Mouse (Mus musculus): Measurements from ENCODE around the gene Ttc27. TPM values are rescaled to one million over a fixed set of nuclear protein-coding genes. Genes with fewer than 3 reads are reported as not detected.

Gene Ttc27
- total and polyA plus RNA-seq, 3 experiments = 55.2 to 59.9 TPM; not detected in 1

DNA sequence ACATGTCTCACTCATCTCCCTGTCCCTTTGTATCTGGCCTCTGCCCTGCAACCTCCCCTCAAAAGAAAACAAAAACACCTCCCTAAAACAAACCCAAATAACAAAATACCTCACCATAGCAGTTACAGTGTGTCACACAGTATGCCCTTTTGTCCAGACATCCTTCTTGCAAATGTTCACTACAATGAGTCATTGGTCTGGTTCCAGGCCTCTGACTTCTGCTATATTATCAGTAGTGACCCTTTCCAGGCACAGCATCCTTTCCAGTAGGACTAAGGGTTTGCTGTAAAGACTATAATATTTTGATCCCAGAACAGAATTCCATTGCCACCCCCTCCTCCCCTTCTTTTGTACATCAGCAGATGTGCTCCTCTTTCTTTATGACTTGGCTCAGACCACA lies 64.4 kb downstream of the Ttc27 start:
- H3K27me3 ChIP-seq (ENCODE audit: control insufficient read depth in 1 of 2, insufficient read depth in 2 of 2, low read length in 2 of 2) = no peaks in the 10 kb centered on the region
- TF ChIP-seq ELF1 (IDR thresholded peaks at IDR 0.05; ENCODE audit: low read depth, low read length) = no peak
- TF ChIP-seq TCF12 (IDR thresholded peaks at IDR 0.05; ENCODE audit: low read depth, low read length) = no peak
- no peak for TF ChIP-seq ZNF384 (IDR thresholded peaks at IDR 0.05; ENCODE audit: low read depth, low read length)
- no peak for TF ChIP-seq POLR2AphosphoS5 (IDR thresholded peaks at IDR 0.05; ENCODE audit: borderline replicate concordance, low read depth, low read length)
- no peak for TF ChIP-seq KAT2A (conservative IDR thresholded peaks at IDR 0.05; ENCODE audit: low read depth, low read length)
- no peak for TF ChIP-seq MAX (IDR thresholded peaks at IDR 0.05; ENCODE audit: low read length)
- no peak for TF ChIP-seq EP300 (IDR thresholded peaks at IDR 0.05; ENCODE audit: low read depth in 1 of 2, low read length in 2 of 2)
- TF ChIP-seq JUND (IDR thresholded peaks at IDR 0.05; ENCODE audit: low read depth, low read length) = no peak
- no peak for TF ChIP-seq MYB (IDR thresholded peaks at IDR 0.05; ENCODE audit: low read depth, low read length)
- TF ChIP-seq HCFC1 (IDR thresholded peaks at IDR 0.05; ENCODE audit: low read depth, low read length) = no peak
- no peak for TF ChIP-seq TAL1 (IDR thresholded peaks at IDR 0.05; ENCODE audit: low read length)
- TF ChIP-seq SIN3A (IDR thresholded peaks at IDR 0.05; ENCODE audit: low read length) = no peak
- TF ChIP-seq UBTF (IDR thresholded peaks at IDR 0.05; ENCODE audit: borderline replicate concordance, insufficient read depth, low read depth, low read length) = no peak
- TF ChIP-seq MAFK (IDR thresholded peaks at IDR 0.05; ENCODE audit: borderline replicate concordance, low read depth, low read length) = no peak
- no peak for TF ChIP-seq NELFE (IDR thresholded peaks at IDR 0.05; ENCODE audit: low read depth, low read length)
- TF ChIP-seq GABPA (IDR thresholded peaks at IDR 0.05; ENCODE audit: low read depth, low read length) = no peak
- no peak for TF ChIP-seq ZMIZ1 (IDR thresholded peaks at IDR 0.05; ENCODE audit: low read depth, low read length)
- TF ChIP-seq GATA1 (IDR thresholded peaks at IDR 0.05; ENCODE audit: low read depth, low read length) = no peak
- no peak for TF ChIP-seq ZC3H11A (IDR thresholded peaks at IDR 0.05; ENCODE audit: low read depth, low read length)
- TF ChIP-seq MAZ (IDR thresholded peaks at IDR 0.05; ENCODE audit: low read depth, low read length) = no peak
- H3K9me3 ChIP-seq (replicated peaks; ENCODE audit: insufficient read depth, low read length) = no peaks in the 10 kb centered on the region
- no peak for DNase-seq (ENCODE audit: low read depth, low spot score)
- peaks cover 10 to 15% of the 10 kb centered on the region in 2 experiments for H3K4me1 ChIP-seq (ENCODE audit: control insufficient read depth in 1 of 2, insufficient read depth in 2 of 2, low read length in 2 of 2)
- no peak overlapping the region for H3K4me3 ChIP-seq (ENCODE audit: control insufficient read depth in 1 of 2, insufficient read depth in 1 of 2, low read depth in 2 of 2, low read length in 2 of 2)
- H3K79me2 ChIP-seq (ENCODE audit: control insufficient read depth, insufficient read depth, low read length, poor library complexity) = no peaks in the 10 kb centered on the region
- no peak overlapping the region for H3K9ac ChIP-seq (ENCODE audit: control insufficient read depth, low read depth, low read length, poor library complexity, severe bottlenecking)
- H3K27ac ChIP-seq (ENCODE audit: control insufficient read depth, low read depth, low read length) = no peak overlapping the region
- peaks cover 3 to 11% of the 10 kb centered on the region in 2 experiments; a peak in 3 of 4 replicates for H3K36me3 ChIP-seq (ENCODE audit: control insufficient read depth in 1 of 2, insufficient read depth in 2 of 2, low read length in 2 of 2)

DNA sequence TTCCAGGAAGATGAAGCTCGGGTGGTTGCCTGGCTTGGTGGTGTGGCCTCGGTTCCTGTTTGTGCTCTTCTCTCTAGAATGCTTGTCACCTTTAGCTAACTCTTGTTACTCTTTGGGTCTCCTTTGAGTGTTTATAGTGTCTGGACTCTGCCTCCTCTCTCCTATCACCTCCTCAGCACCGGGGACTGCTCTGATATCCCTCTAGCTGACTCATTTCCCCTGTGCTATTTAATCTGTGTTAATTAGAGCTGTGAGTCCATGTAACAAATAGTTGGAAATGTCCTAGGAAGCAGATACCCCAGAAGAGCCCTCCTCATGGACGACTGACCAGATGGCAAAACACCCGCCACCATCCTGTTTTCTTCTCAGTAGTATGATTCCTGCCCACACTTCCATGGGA lies 68.1 kb downstream of the Ttc27 start:
- Histone ChIP-seq H3K36me3 (ENCODE audit: control insufficient read depth in 1 of 2, insufficient read depth in 2 of 2, low read length in 2 of 2) (peaks cover 1 to 11% of the 10 kb centered on the region in 2 experiments; a peak in 3 of 4 replicates), H3K27ac (ENCODE audit: control insufficient read depth, low read depth, low read length) (peak overlapping the region; percentile 48), H3K9me3 (replicated peaks; ENCODE audit: insufficient read depth, low read length) (no peaks in the 10 kb centered on the region), H3K27me3 (ENCODE audit: control insufficient read depth in 1 of 2, insufficient read depth in 2 of 2, low read length in 2 of 2) (no peaks in the 10 kb centered on the region), H3K4me3 (ENCODE audit: control insufficient read depth in 1 of 2, insufficient read depth in 1 of 2, low read depth in 2 of 2, low read length in 2 of 2) (peak overlapping the region in 1 of 2 experiments; percentile 0; a peak in 1 of 4 replicates), H3K9ac (ENCODE audit: control insufficient read depth, low read depth, low read length, poor library complexity, severe bottlenecking) (no peak overlapping the region), H3K79me2 (ENCODE audit: control insufficient read depth, insufficient read depth, low read length, poor library complexity) (no peaks in the 10 kb centered on the region), H3K4me1 (ENCODE audit: control insufficient read depth in 1 of 2, insufficient read depth in 2 of 2, low read length in 2 of 2) (peaks cover 10 to 15% of the 10 kb centered on the region in 2 experiments)
- peak; percentile 70 for DNase-seq (ENCODE audit: low read depth, low spot score)
- TF ChIP-seq TAL1 (IDR thresholded peaks at IDR 0.05; ENCODE audit: low read length) = no peak
- peak; percentile 37; the same call in 1 of the 2 replicates for TF ChIP-seq SIN3A (IDR thresholded peaks at IDR 0.05; ENCODE audit: low read length)
- TF ChIP-seq GATA1 (IDR thresholded peaks at IDR 0.05; ENCODE audit: low read depth, low read length) = peak; percentile 56
- no peak for TF ChIP-seq MAX (IDR thresholded peaks at IDR 0.05; ENCODE audit: low read length)
- TF ChIP-seq TCF12 (IDR thresholded peaks at IDR 0.05; ENCODE audit: low read depth, low read length) = 0 out of 2 replicates have a peak, but pooled peaks have one; percentile 2
- TF ChIP-seq BHLHE40 (IDR thresholded peaks at IDR 0.05; ENCODE audit: borderline replicate concordance, low read depth, low read length) = no peak
- TF ChIP-seq JUND (IDR thresholded peaks at IDR 0.05; ENCODE audit: low read depth, low read length) = no peak
- TF ChIP-seq ZKSCAN1 (IDR thresholded peaks at IDR 0.05; ENCODE audit: low read depth, low read length) = no peak
- TF ChIP-seq MEF2A (IDR thresholded peaks at IDR 0.05; ENCODE audit: extremely low read depth, insufficient replicate concordance, low read depth, low read length, poor library complexity, severe bottlenecking) = no peak
- TF ChIP-seq SMC3 (IDR thresholded peaks at IDR 0.05; ENCODE audit: low read depth, low read length) = no peak
- TF ChIP-seq CTCF (IDR thresholded peaks at IDR 0.05 in 2 of 3, conservative IDR thresholded peaks at IDR 0.05 in 1 of 3; ENCODE audit: control insufficient read depth in 1 of 3, insufficient read depth in 1 of 3, low read depth in 2 of 3, low read length in 3 of 3, poor library complexity in 1 of 3, severe bottlenecking in 1 of 3) = no peak
- TF ChIP-seq MAFK (IDR thresholded peaks at IDR 0.05; ENCODE audit: borderline replicate concordance, low read depth, low read length) = no peak
- no peak for TF ChIP-seq POLR2A (IDR thresholded peaks at IDR 0.05; ENCODE audit: control insufficient read depth in 1 of 2, insufficient read depth in 1 of 2, low read depth in 1 of 2, low read length in 2 of 2, poor library complexity in 1 of 2)
- TF ChIP-seq MAZ (IDR thresholded peaks at IDR 0.05; ENCODE audit: low read depth, low read length) = no peak
- no peak for TF ChIP-seq MYC (IDR thresholded peaks at IDR 0.05; ENCODE audit: low read depth, low read length)
- no peak for TF ChIP-seq NELFE (IDR thresholded peaks at IDR 0.05; ENCODE audit: low read depth, low read length)
- TF ChIP-seq ZNF384 (IDR thresholded peaks at IDR 0.05; ENCODE audit: low read depth, low read length) = no peak
- TF ChIP-seq TBP (IDR thresholded peaks at IDR 0.05; ENCODE audit: low read depth, low read length) = no peak
- no peak for TF ChIP-seq NRF1 (IDR thresholded peaks at IDR 0.05; ENCODE audit: insufficient read depth, low read depth, low read length, poor library complexity, severe bottlenecking)
- TF ChIP-seq ELF1 (IDR thresholded peaks at IDR 0.05; ENCODE audit: low read depth, low read length) = no peak
- peak; percentile 67 to 79 for TF ChIP-seq EP300 (IDR thresholded peaks at IDR 0.05; ENCODE audit: low read depth in 1 of 2, low read length in 2 of 2)
- TF ChIP-seq GABPA (IDR thresholded peaks at IDR 0.05; ENCODE audit: low read depth, low read length) = no peak
